Mouse (Mus musculus) midbrain, embryonic 10.5 days (tissue): ENCODE data around the gene Galnt6. TPM values are rescaled to one million over a fixed set of nuclear protein-coding genes. Genes with fewer than 3 reads are reported as not detected.
A peak's percentile ranks its signal among the peaks of the same experiment; 100 is the strongest.

Experiments used
- DNase-seq: peaks from one replicate; pipeline ENCODE4 v3.0.0-alpha.2; 2017; ENCODE audit warnings: low spot score
- H3K27ac ChIP-seq: fragments of 300-500 bp; sonication (generic); replicated peaks from 2 replicates; pipeline ENCODE4 v1.5.1; 2016; ENCODE audit warnings: mild to moderate bottlenecking
- H3K27me3 ChIP-seq: fragments of 300-500 bp; sonication (generic); 2 replicates; pipeline ENCODE4 v1.6.1; 2016; ENCODE audit warnings: low read depth, mild to moderate bottlenecking; ENCODE audit not compliant: poor library complexity, severe bottlenecking
- H3K36me3 ChIP-seq: fragments of 300-500 bp; sonication (generic); 2 replicates; pipeline ENCODE4 v1.6.1; 2016; ENCODE audit warnings: mild to moderate bottlenecking, moderate library complexity
- H3K4me1 ChIP-seq: fragments of 300-500 bp; sonication (generic); 2 replicates; pipeline ENCODE4 v1.6.1; 2016
- H3K4me3 ChIP-seq: fragments of 300-500 bp; sonication (generic); 2 replicates; pipeline ENCODE4 v1.5.1; 2016; ENCODE audit warnings: mild to moderate bottlenecking, moderate library complexity
- H3K9me3 ChIP-seq: fragments of 300-500 bp; sonication (generic); replicated peaks from 2 replicates; pipeline ENCODE4 v1.6.1; 2016; ENCODE audit warnings: mild to moderate bottlenecking
- WGBS: fragments of 180-500 bp; shearing (Covaris S2); methylation state at CpG from one replicate; pipeline ENCODE4 v1.1.7; 2016; 5-methylcytosine and 5-hydroxymethylcytosine counted together
- polyA plus RNA-seq: library from polyadenylated mRNA; unstranded; fragments of >200 nt; fragmentation: Nextera tagmentation; extraction: Ambion mirVana; gene quantifications from 2 replicates; pipeline ENCODE4 v1.2.1, GENCODE M21; 2016

Gene Galnt6
- polyA plus RNA-seq, 1 experiment from 2014 or later = 0.07 TPM

DNA sequence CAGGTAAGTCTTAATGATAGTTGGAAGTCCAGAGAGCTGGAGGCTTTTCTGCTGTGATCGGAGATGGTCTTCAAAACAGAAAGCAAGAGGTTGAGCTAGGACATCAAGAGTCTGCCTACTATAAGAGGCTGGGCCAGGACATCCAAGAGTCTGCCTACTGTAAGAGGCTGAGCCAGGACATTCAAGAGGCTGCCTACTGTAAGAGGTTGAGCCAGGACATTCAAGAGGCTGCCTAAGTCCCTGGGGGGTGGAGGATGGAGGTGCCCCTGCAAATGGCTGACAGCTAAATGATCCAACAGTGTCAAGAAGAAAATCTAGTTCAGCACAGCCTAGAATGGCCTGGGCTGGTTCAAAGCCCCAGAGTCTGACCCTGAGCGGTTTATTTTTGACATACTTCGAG, 19.4 kb upstream of the Galnt6 start:
- Histone ChIP-seq H3K36me3 (no peaks in the 10 kb centered on the region), H3K9me3 (no peaks in the 10 kb centered on the region), H3K4me1 (peaks cover 21% of the 10 kb centered on the region), H3K27ac (no peak overlapping the region), H3K27me3 (peaks cover 21% of the 10 kb centered on the region), H3K4me3 (no peak overlapping the region)
- DNase-seq = no peak
- WGBS = 84% methylated on average over 3 of the region's 3 CpGs

DNA sequence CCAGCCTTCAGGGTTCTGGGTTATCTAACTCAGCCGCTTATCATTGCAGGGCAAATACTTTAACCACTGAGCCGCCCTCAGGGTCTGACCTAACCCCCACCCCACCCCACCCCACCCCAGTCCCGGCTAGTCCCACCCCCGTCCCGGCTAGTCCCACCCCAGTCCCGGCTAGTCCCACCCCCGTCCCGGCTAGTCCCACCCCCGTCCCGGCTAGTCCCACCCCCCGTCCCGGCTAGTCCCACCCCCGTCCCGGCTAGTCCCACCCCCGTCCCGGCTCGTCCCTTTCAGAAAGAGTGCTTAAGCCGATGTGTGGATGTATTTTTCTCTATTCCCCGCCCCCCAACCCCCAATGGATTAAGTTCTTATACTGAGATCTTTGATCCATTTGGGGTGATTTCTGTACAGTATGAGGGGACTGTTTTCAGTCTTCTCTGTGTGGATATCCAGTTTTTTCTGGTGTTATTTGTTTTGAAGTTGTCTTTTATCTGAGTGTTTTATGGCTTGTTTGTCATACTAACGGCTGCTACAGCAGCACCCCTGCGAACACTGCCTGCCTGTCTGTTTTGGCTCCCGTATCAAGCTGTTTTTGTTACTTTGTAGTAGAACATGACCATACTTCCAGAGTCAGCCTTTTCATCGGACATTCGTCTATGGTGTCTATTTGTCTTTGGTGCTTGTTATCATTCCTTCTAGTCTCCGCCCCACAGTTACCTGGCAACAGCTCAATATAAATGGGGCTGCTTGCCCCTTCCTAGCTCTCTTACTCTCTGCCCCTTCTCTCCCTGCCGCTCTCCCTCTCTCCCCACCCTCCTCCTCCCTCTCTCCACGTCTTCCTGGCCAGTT, 18.2 kb upstream of the Galnt6 start:
- H3K4me1 ChIP-seq = peaks cover 21% of the 10 kb centered on the region
- 2% methylated on average over 27 of the region's 27 CpGs for WGBS
- H3K27ac ChIP-seq = peak overlapping the region; percentile 1
- H3K4me3 ChIP-seq = peak overlapping the region; percentile 52
- H3K27me3 ChIP-seq = peaks cover 21% of the 10 kb centered on the region
- H3K9me3 ChIP-seq = no peaks in the 10 kb centered on the region
- DNase-seq = peak; percentile 36
- no peaks in the 10 kb centered on the region for H3K36me3 ChIP-seq

DNA sequence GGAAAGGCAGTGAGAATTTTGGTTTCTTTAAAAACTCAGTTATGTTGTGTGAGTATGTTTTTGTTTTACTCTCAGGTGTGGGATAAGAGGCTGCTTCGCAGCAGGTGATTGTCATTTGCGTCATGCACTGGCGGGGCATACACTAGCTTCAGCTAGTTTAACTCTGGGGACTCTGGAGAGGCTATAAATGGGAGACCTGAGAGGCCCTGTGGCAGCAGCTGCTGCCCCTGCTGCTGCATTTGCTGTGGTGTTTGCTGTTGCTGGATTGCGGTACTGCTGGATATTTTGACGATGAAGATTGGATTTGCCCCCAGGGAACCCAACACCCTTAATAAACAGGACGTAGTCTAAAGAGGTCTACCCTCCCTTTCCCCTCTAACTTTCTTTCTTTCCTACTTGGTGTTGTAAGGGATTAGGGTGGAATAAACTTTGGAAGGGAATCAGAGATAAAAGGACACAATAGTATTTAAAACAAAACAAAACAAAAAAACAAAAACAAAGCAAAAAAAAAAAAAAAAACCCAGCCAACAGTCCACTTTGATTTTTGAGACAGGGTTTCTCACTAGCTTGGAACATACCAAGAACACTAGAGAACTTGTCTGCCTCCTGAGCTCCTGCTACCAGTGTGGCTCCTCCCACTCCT, 17.4 kb upstream of the Galnt6 start:
- H3K4me3 ChIP-seq = peak overlapping the region; percentile 52
- H3K27me3 ChIP-seq = peaks cover 21% of the 10 kb centered on the region
- no peaks in the 10 kb centered on the region for H3K36me3 ChIP-seq
- peaks cover 21% of the 10 kb centered on the region for H3K4me1 ChIP-seq
- H3K27ac ChIP-seq = 0 out of 2 replicates have a peak overlapping the region, but pooled peaks have one; percentile 1
- WGBS = 41% methylated on average over 6 of the region's 6 CpGs
- no peaks in the 10 kb centered on the region for H3K9me3 ChIP-seq
- DNase-seq = no peak

DNA sequence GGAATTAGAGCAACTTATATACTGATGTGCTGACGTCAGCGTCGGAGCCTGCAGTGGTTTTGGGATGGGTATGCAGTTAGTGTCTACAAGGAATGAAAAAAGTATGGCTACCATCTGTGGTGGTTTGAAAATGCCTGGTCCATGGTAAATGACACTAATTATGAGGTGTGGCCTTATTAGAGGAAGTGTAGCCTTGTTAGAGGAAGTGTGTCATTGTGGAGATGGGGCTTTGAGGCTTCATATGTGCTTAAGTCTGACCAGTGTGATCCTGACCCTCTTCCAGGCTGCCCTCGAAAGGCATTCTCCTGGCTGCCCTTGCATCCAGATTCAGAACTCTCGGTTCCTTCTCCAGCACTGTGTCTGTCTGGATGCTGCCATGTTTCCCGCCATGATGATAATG, 14.1 kb upstream of the Galnt6 start:
- WGBS = 89% methylated on average over 6 of the region's 6 CpGs
- no peak for DNase-seq

DNA sequence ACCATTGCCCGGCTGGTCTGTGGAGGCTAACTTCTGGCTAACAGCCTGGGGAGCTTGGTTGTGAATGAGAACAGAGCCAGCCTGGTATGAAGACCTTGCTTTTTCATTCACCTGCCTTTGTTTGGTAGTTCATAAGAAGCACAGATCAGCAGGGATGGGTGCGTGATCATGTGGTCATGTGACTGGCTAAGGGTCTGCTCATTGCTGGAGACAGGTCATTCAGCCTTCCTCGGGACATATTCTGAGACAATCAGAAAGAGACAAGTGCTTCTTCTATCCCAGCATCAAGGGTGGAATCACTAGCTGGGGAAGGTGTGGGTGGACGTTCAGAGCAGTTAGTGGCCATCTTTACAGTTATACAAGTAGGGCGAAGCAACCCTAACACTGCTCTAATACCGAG, 10.3 kb upstream of the Galnt6 start:
- no peaks in the 10 kb centered on the region for H3K27me3 ChIP-seq
- DNase-seq = no peak
- 85% methylated on average over 6 of the region's 6 CpGs for WGBS
- H3K9me3 ChIP-seq = no peaks in the 10 kb centered on the region
- H3K4me1 ChIP-seq = no peaks in the 10 kb centered on the region
- no peak overlapping the region for H3K4me3 ChIP-seq
- H3K36me3 ChIP-seq = no peaks in the 10 kb centered on the region
- H3K27ac ChIP-seq = no peak overlapping the region

More for the DNA sequence above, 14.1 kb upstream of the Galnt6 start:
- H3K27me3 ChIP-seq = peaks cover 5% of the 10 kb centered on the region
- H3K9me3 ChIP-seq = no peaks in the 10 kb centered on the region
- H3K27ac ChIP-seq = no peak overlapping the region
- H3K4me1 ChIP-seq = peaks cover 19% of the 10 kb centered on the region
- H3K4me3 ChIP-seq = no peak overlapping the region
- H3K36me3 ChIP-seq = no peaks in the 10 kb centered on the region

DNA sequence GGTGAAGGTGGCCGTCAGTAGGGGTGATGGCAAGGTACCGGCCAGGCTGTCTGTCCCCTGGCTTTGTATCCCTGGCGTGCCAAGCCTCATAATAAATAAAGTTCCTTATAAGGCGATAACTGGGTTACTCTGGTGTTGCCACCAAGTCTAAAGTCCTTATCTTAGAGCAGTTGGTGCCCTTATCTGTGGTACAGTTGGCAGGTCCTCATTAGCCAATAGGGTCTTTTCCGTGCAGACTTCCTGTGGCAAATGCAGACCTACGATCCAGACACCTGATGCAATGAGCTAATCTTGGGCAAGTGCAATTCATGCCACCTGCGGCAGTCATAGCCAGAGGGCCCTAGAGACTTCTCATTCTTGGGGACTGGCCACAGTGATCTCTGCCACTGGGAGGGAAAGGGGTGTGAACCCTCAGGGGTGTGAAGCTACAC, 9.2 kb upstream of the Galnt6 start:
- no peaks in the 10 kb centered on the region for H3K36me3 ChIP-seq
- no peaks in the 10 kb centered on the region for H3K27me3 ChIP-seq
- no peaks in the 10 kb centered on the region for H3K4me1 ChIP-seq
- no peak overlapping the region for H3K27ac ChIP-seq
- no peak for DNase-seq
- H3K9me3 ChIP-seq = no peaks in the 10 kb centered on the region
- H3K4me3 ChIP-seq = no peak overlapping the region
- WGBS = 88% methylated on average over 7 of the region's 7 CpGs

DNA sequence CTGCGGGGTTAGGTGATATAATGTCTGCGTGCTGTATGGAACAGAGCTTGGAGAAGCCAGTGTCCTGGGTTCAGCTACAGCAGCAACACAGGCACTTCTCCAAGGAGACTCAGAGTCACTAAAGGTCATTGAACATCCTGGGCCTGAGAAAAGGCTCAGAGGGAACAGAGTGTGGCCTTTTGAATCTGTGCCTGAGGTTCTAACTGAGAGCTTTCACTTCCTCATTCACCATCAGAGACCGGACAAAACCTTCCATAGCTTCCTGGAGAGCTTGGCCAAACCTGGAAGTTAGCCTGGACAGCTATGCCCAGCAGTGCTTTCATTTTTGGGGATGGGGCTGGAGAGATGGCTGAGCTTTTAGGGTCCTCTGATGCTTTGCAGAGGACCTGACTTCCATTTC, 8.5 kb upstream of the Galnt6 start:
- no peak overlapping the region for H3K4me3 ChIP-seq
- H3K4me1 ChIP-seq = no peaks in the 10 kb centered on the region
- no peaks in the 10 kb centered on the region for H3K36me3 ChIP-seq
- no peak for DNase-seq
- WGBS = 93% methylated on average over 3 of the region's 3 CpGs
- H3K9me3 ChIP-seq = no peaks in the 10 kb centered on the region
- H3K27me3 ChIP-seq = peaks cover 6% of the 10 kb centered on the region; the same call in 1 of the 2 replicates
- no peak overlapping the region for H3K27ac ChIP-seq

DNA sequence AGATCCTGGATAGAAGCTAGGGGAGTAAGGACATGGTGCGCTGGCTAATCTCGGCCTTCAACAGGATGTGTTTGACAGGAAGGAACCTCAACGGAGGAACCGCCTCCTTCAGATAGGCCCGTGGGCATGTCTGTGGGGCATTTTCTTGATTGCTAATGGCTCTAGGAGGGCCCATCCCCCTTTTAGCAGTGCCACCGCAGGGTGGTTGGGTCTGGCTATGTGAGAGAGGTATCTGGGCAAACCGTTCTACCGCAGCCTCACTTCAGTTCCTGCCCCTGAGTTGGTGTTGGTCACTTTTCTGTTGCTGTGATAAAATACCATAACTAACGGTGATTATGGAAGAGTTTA, 6.8 kb upstream of the Galnt6 start:
- H3K4me3 ChIP-seq = no peak overlapping the region
- peaks cover 23% of the 10 kb centered on the region for H3K27me3 ChIP-seq
- DNase-seq = no peak
- no peaks in the 10 kb centered on the region for H3K36me3 ChIP-seq
- H3K9me3 ChIP-seq = no peaks in the 10 kb centered on the region
- WGBS = 89% methylated on average over 9 of the region's 9 CpGs
- no peak overlapping the region for H3K27ac ChIP-seq
- H3K4me1 ChIP-seq = no peaks in the 10 kb centered on the region

DNA sequence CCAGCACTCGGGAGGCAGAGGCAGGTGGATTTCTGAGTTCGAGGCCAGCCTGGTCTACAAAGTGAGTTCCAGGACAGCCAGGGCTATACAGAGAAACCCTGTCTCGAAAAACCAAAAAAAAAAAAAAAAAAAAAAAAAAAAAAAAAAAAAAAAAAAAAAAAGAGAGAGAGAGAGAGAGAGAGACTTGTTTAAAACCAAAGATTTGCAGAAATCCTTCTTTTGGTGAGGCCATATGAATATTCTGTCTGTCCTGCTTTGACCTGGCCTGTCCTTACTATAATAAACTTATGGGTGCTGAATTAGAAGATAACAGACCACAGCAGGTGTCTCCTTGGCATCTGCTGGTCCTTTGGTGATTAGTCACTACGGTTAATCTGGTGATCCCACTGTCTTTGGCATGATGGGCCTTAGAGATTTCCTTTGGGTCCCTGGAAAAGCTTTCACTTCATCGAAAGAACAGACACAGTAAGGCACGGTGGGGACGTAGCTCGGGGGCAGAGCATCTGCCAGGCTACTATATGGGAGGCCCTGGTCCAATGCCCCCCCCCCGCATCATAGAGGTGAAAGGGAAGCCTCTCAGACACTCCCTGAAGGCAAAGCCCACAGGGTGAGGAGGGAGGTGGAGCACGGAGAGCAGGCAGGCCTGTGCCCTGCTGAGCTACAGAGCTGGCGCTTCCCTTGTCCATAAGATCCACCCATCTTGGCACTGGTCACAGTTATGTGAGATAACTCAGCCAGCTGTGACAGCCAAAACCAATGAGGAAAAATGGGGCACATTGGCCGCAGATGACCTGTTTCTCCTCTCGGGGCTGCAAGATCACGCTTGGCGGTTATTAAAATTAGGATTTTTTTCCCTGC, 6.1 kb upstream of the Galnt6 start:
- Histone ChIP-seq H3K36me3 (no peaks in the 10 kb centered on the region), H3K27me3 (peaks cover 29% of the 10 kb centered on the region), H3K27ac (0 out of 2 replicates have a peak overlapping the region, but pooled peaks have one; percentile 3), H3K4me1 (no peaks in the 10 kb centered on the region), H3K4me3 (no peak overlapping the region), H3K9me3 (no peaks in the 10 kb centered on the region)
- WGBS = 90% methylated on average over 14 of the region's 15 CpGs
- no peak for DNase-seq

DNA sequence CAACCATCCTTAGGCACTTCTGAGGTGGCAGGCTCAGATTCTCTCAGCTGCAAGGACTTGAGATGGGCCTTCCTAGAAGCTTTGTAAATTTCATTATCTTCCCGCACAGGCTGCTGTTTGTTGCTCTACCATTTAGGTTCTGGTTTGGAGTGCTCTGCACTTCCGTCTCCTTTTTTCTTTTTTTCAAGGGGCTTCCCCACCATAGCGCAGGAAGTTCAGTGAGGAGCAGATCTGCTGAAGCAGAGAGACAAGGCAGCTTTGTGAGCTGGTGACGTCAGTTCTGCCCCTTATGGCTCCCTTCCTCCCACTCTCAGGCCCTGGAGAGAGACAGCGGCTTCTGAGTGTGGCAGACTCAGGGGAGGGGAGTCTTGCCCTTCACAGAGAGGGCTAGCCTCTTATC, 3.4 kb upstream of the Galnt6 start:
- no peaks in the 10 kb centered on the region for H3K9me3 ChIP-seq
- H3K27me3 ChIP-seq = peaks cover 57% of the 10 kb centered on the region
- no peak overlapping the region for H3K4me3 ChIP-seq
- no peak overlapping the region for H3K27ac ChIP-seq
- no peak for DNase-seq
- no peaks in the 10 kb centered on the region for H3K36me3 ChIP-seq
- 41% methylated on average over 5 of the region's 5 CpGs for WGBS
- H3K4me1 ChIP-seq = peaks cover 14% of the 10 kb centered on the region

DNA sequence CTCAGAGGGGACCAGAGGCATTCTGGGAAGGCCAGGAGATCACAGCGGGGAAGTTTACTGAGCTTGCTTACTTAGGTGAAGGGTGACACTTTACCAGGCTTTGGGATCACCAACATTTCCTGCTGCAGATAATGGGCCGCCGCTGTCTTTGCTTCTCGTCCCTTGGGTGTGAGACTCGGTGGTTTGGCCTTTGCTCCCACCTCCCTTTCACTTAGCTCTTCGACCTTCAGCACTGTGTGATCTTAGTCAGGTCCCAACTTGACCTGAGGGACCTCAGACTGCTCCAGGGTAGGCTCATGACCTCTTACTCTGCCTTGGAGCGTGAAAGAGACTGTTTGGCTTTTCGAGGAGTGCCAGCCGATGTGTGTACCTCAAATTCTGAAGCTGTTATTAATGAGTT, 1.9 kb upstream of the Galnt6 start:
- H3K27me3 ChIP-seq = peaks cover 67% of the 10 kb centered on the region
- H3K27ac ChIP-seq = no peak overlapping the region
- no peaks in the 10 kb centered on the region for H3K36me3 ChIP-seq
- H3K4me3 ChIP-seq = no peak overlapping the region
- H3K4me1 ChIP-seq = peaks cover 14% of the 10 kb centered on the region
- no peak for DNase-seq
- no peaks in the 10 kb centered on the region for H3K9me3 ChIP-seq
- 54% methylated on average over 9 of the region's 9 CpGs for WGBS

DNA sequence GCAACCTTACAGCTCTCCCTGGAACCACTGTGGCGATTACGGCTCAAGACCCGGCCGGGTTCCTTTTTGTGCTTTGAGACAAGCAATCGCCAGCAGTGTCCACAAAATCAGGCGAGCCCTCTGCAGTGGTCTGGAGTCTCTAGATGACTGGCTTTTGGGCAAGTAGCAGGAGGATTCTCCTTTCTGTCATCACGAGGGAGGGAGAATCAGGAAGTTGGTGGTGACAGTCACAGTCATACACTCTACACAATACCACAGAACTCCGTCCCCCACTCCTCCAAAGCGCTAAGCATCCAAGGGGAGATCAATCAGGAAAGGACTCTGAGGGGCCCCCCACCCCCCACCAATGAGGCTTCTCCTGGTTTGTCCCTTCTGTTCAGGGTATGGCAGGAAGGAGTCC, 590 bp downstream of the Galnt6 start:
- Histone ChIP-seq H3K27ac (no peak overlapping the region), H3K4me1 (peaks cover 14% of the 10 kb centered on the region), H3K36me3 (no peaks in the 10 kb centered on the region), H3K27me3 (peaks cover 67% of the 10 kb centered on the region), H3K4me3 (peak overlapping the region; percentile 58), H3K9me3 (no peaks in the 10 kb centered on the region)
- WGBS = 23% methylated on average over 9 of the region's 9 CpGs
- DNase-seq = no peak
